Mouse (Mus musculus) stomach, embryonic 15.5 days (tissue): ENCODE data around the gene Rps15. TPM values are rescaled to one million over a fixed set of nuclear protein-coding genes. Genes with fewer than 3 reads are reported as not detected.

Experiments
- ATAC-seq: fragments of 200-750 bp; cut with Nextera tagmentation; 2 replicates; pipeline ENCODE4 v1.8.0; 2017; ENCODE audit warnings: low read depth, moderate number of reproducible peaks, moderate TSS enrichment; ENCODE audit not compliant: insufficient read depth, low FRiP score
- H3K27ac ChIP-seq: fragments of 300-500 bp; sonication (generic); 2 replicates; pipeline ENCODE4 v1.5.1; 2015; ENCODE audit warnings: mild to moderate bottlenecking, inconsistent platforms
- H3K27me3 ChIP-seq: fragments of 300-500 bp; sonication (generic); replicated peaks from 2 replicates; pipeline ENCODE4 v1.6.1; 2015; ENCODE audit warnings: inconsistent platforms
- H3K36me3 ChIP-seq: fragments of 300-500 bp; sonication (generic); 2 replicates; pipeline ENCODE4 v1.6.1; 2015; ENCODE audit warnings: inconsistent platforms
- H3K4me1 ChIP-seq: fragments of 300-500 bp; sonication (generic); 2 replicates; pipeline ENCODE4 v1.6.1; 2015; ENCODE audit warnings: inconsistent platforms
- H3K4me2 ChIP-seq: fragments of 300-500 bp; sonication (generic); 2 replicates; pipeline ENCODE4 v1.6.1; 2015; ENCODE audit warnings: mild to moderate bottlenecking, inconsistent platforms
- H3K4me3 ChIP-seq: fragments of 300-500 bp; sonication (generic); replicated peaks from 2 replicates; pipeline ENCODE4 v1.5.1; 2015; ENCODE audit warnings: inconsistent platforms
- H3K9ac ChIP-seq: fragments of 300-500 bp; sonication (generic); 2 replicates; pipeline ENCODE4 v1.6.1; 2015; ENCODE audit warnings: inconsistent platforms
- H3K9me3 ChIP-seq: fragments of 300-500 bp; sonication (generic); 2 replicates; pipeline ENCODE4 v1.6.1; 2016; ENCODE audit warnings: inconsistent platforms
- WGBS: fragments of 180-500 bp; shearing (Covaris S2); methylation state at CpG from one replicate; pipeline ENCODE4 v1.1.7; 2015; 5-methylcytosine and 5-hydroxymethylcytosine counted together
- microRNA-seq: library from miRNA; unstranded; fragments of <30 nt; microRNA quantifications from one replicate; pipeline ENCODE4, GENCODE M21; 2016
- polyA plus RNA-seq: library from polyadenylated mRNA; unstranded; fragments of >200 nt; fragmentation: Nextera tagmentation; extraction: Ambion mirVana; gene quantifications from 2 replicates; pipeline ENCODE4 v1.2.1, GENCODE M21; 2015

The Rps15 gene
- polyA plus RNA-seq, 1 experiment from 2014 or later = 948 TPM

- peaks cover 41% of the 10 kb centered on the region for H3K4me1 ChIP-seq
- WGBS = 24% methylated on average over 19 of the region's 19 CpGs
- H3K9ac ChIP-seq = no peak overlapping the region
- no peaks in the 10 kb centered on the region for H3K9me3 ChIP-seq
- peak overlapping the region; percentile 27; the same call in 1 of the 2 replicates for H3K4me2 ChIP-seq
- H3K36me3 ChIP-seq = peaks cover 5% of the 10 kb centered on the region; the same call in 1 of the 2 replicates
- H3K4me3 ChIP-seq = peak overlapping the region; percentile 4; the same call in 1 of the 2 replicates
- H3K27me3 ChIP-seq = peaks cover 45% of the 10 kb centered on the region
- ATAC-seq = no peak
- H3K27ac ChIP-seq = no peak overlapping the region
These were observed 47.9 kb downstream of the Rps15 start for GRCm38 (mm10) chr10:80339941-80340750.

- no peaks in the 10 kb centered on the region for H3K9me3 ChIP-seq
- no peak overlapping the region for H3K4me2 ChIP-seq
- no peak overlapping the region for H3K4me3 ChIP-seq
- peaks cover 54% of the 10 kb centered on the region for H3K27me3 ChIP-seq
- H3K9ac ChIP-seq = no peak overlapping the region
- H3K27ac ChIP-seq = no peak overlapping the region
- peaks cover 44% of the 10 kb centered on the region for H3K4me1 ChIP-seq
- WGBS = 27% methylated on average over 21 of the region's 21 CpGs
- no peaks in the 10 kb centered on the region for H3K36me3 ChIP-seq
- ATAC-seq = no peak
These were observed 48.8 kb downstream of the Rps15 start for GRCm38 (mm10) chr10:80341026-80341425.

- Histone ChIP-seq H3K4me3 (peak overlapping the region; percentile 30), H3K9ac (no peak overlapping the region), H3K36me3 (no peaks in the 10 kb centered on the region), H3K4me2 (peak overlapping the region; percentile 58), H3K27ac (no peak overlapping the region), H3K4me1 (peaks cover 44% of the 10 kb centered on the region), H3K9me3 (no peaks in the 10 kb centered on the region), H3K27me3 (peaks cover 54% of the 10 kb centered on the region)
- no peak for ATAC-seq
- 5% methylated on average over 47 of the region's 47 CpGs for WGBS
These were observed 49.4 kb downstream of the Rps15 start for GRCm38 (mm10) chr10:80341491-80342304.

GRCm38 (mm10) chr10:80342305-80342748, 50.1 kb downstream of the Rps15 start:
- no peaks in the 10 kb centered on the region for H3K9me3 ChIP-seq
- H3K4me1 ChIP-seq = peaks cover 47% of the 10 kb centered on the region
- no peak overlapping the region; the same call in 1 of the 2 replicates for H3K27ac ChIP-seq
- H3K4me3 ChIP-seq = peak overlapping the region; percentile 30
- H3K4me2 ChIP-seq = peak overlapping the region; percentile 58
- ATAC-seq = peak; percentile 4; the same call in 1 of the 2 replicates
- H3K27me3 ChIP-seq = peaks cover 57% of the 10 kb centered on the region
- H3K9ac ChIP-seq = no peak overlapping the region
- H3K36me3 ChIP-seq = no peaks in the 10 kb centered on the region
- WGBS = 3% methylated on average over 26 of the region's 26 CpGs

- Histone ChIP-seq H3K9me3 (no peaks in the 10 kb centered on the region), H3K27ac (peak overlapping the region; percentile 67), H3K9ac (no peak overlapping the region), H3K36me3 (no peaks in the 10 kb centered on the region), H3K4me2 (peak overlapping the region; percentile 58), H3K27me3 (peaks cover 62% of the 10 kb centered on the region), H3K4me3 (peak overlapping the region; percentile 30), H3K4me1 (peaks cover 53% of the 10 kb centered on the region)
- 1% methylated on average over 32 of the region's 33 CpGs for WGBS
- ATAC-seq = peak; percentile 47
These were observed 50.6 kb downstream of the Rps15 start for GRCm38 (mm10) chr10:80342749-80343424.

GRCm38 (mm10) chr10:80343425-80343895, 51.2 kb downstream of the Rps15 start:
- Histone ChIP-seq H3K4me1 (peaks cover 59% of the 10 kb centered on the region), H3K4me3 (peak overlapping the region; percentile 30), H3K27me3 (peaks cover 66% of the 10 kb centered on the region), H3K27ac (peak overlapping the region; percentile 67), H3K4me2 (peak overlapping the region; percentile 58), H3K36me3 (no peaks in the 10 kb centered on the region), H3K9ac (no peak overlapping the region), H3K9me3 (no peaks in the 10 kb centered on the region)
- peak; percentile 7; the same call in 1 of the 2 replicates for ATAC-seq
- WGBS = 30% methylated on average over 13 of the region's 13 CpGs

Small RNA genes within 50 kb of the gene (microRNA-seq; reads per million reads assigned to microRNA genes)
- gene Mir6911 = 1.7 reads per million

Other genes starting within 250 kb of the Rps15 start
- gene Gpx4, start 245.3 kb upstream of the Rps15 start, polyA plus RNA-seq = 500 and 567 TPM in 2 replicates
- gene Sbno2, start 186.9 kb upstream of the Rps15 start, polyA plus RNA-seq = 14.8 and 15.9 TPM in 2 replicates
- gene Stk11, start 176.7 kb upstream of the Rps15 start, polyA plus RNA-seq = 16.9 and 19.2 TPM in 2 replicates
- gene Atp5d, start 153.8 kb upstream of the Rps15 start, polyA plus RNA-seq = 544 and 602 TPM in 2 replicates
- 5.1 and 6.7 TPM in 2 replicates for gene Cbarp, start 151.6 kb upstream of the Rps15 start, polyA plus RNA-seq
- 16.0 and 19.8 TPM in 2 replicates for gene Midn, start 144.2 kb upstream of the Rps15 start, polyA plus RNA-seq
- 90.3 and 103 TPM in 2 replicates for gene Cirbp, start 126.5 kb upstream of the Rps15 start, polyA plus RNA-seq
- 17.5 and 19.7 TPM in 2 replicates for gene 1600002K03Rik, start 119.5 kb upstream of the Rps15 start, polyA plus RNA-seq
- gene Efna2, start 113.0 kb upstream of the Rps15 start, polyA plus RNA-seq = 15.7 TPM in 2 replicates
- gene Mum1, start 66.0 kb upstream of the Rps15 start, polyA plus RNA-seq = 58.6 and 66.5 TPM in 2 replicates
- gene Ndufs7, start 43.3 kb upstream of the Rps15 start, polyA plus RNA-seq = 326 and 364 TPM in 2 replicates
- gene Gamt, start 31.4 kb upstream of the Rps15 start, polyA plus RNA-seq = 111 and 148 TPM in 2 replicates
- 62.4 and 66.4 TPM in 2 replicates for gene Dazap1, start 31.0 kb upstream of the Rps15 start, polyA plus RNA-seq
- 5.0 and 5.2 TPM in 2 replicates for gene Apc2, start 3.5 kb downstream of the Rps15 start, polyA plus RNA-seq
- gene 2310011J03Rik, start 28.1 kb downstream of the Rps15 start, polyA plus RNA-seq = 40.5 and 46.4 TPM in 2 replicates
- gene Pcsk4, start 37.0 kb downstream of the Rps15 start, polyA plus RNA-seq = 4.8 and 5.4 TPM in 2 replicates
- gene Reep6, start 37.5 kb downstream of the Rps15 start, polyA plus RNA-seq = 44.5 and 51.2 TPM in 2 replicates
- 13.7 and 17.0 TPM in 2 replicates for gene Adamtsl5, start 56.0 kb downstream of the Rps15 start, polyA plus RNA-seq
- 0.30 and 0.67 TPM in 2 replicates for gene Plk5, start 64.0 kb downstream of the Rps15 start, polyA plus RNA-seq
- gene Mex3d, start 95.2 kb downstream of the Rps15 start, polyA plus RNA-seq = 7.8 and 8.7 TPM in 2 replicates
- 204 and 216 TPM in 2 replicates for gene Mbd3, start 107.1 kb downstream of the Rps15 start, polyA plus RNA-seq
- gene Uqcr11, start 114.4 kb downstream of the Rps15 start, polyA plus RNA-seq = 724 and 753 TPM in 2 replicates
- 88.9 and 100 TPM in 2 replicates for gene Tcf3, start 141.2 kb downstream of the Rps15 start, polyA plus RNA-seq
- gene Onecut3, start 202.4 kb downstream of the Rps15 start, polyA plus RNA-seq = 0.18 and 0.21 TPM in 2 replicates
- gene Atp8b3, start 246.7 kb downstream of the Rps15 start, polyA plus RNA-seq = 0.19 and 0.32 TPM in 2 replicates